Mouse (Mus musculus) hindbrain, embryonic 13.5 days (tissue): Measurements from ENCODE around the gene Ublcp1. TPM values are rescaled to one million over a fixed set of nuclear protein-coding genes. Genes with fewer than 3 reads are reported as not detected.
"Not testable (repeated sequence)": the region's sequence is repeated elsewhere in the genome, so short reads cannot be mapped to it uniquely, and the experiment has no call there.

Experiments used
- ATAC-seq: fragments of 200-750 bp; cut with Nextera tagmentation; 2 replicates; pipeline ENCODE4 v1.8.0; 2017; ENCODE audit warnings: moderate TSS enrichment; ENCODE audit not compliant: low FRiP score
- H3K27ac ChIP-seq: fragments of 300-500 bp; sonication (generic); 2 replicates; pipeline ENCODE4 v1.5.1; 2015; ENCODE audit warnings: inconsistent platforms, mild to moderate bottlenecking, moderate library complexity
- H3K27me3 ChIP-seq: fragments of 300-500 bp; sonication (generic); 2 replicates; pipeline ENCODE4 v1.6.1; 2015; ENCODE audit warnings: mild to moderate bottlenecking, inconsistent platforms
- H3K36me3 ChIP-seq: fragments of 300-500 bp; sonication (generic); 2 replicates; pipeline ENCODE4 v1.6.1; 2015; ENCODE audit warnings: mild to moderate bottlenecking, inconsistent platforms
- H3K4me1 ChIP-seq: fragments of 300-500 bp; sonication (generic); replicated peaks from 2 replicates; pipeline ENCODE4 v1.6.1; 2015; ENCODE audit warnings: inconsistent platforms
- H3K4me2 ChIP-seq: fragments of 300-500 bp; sonication (generic); 2 replicates; pipeline ENCODE4 v1.6.1; 2015; ENCODE audit warnings: inconsistent platforms, mild to moderate bottlenecking, moderate library complexity
- H3K4me3 ChIP-seq: fragments of 300-500 bp; sonication (generic); 2 replicates; pipeline ENCODE4 v1.5.1; 2015; ENCODE audit warnings: mild to moderate bottlenecking, inconsistent platforms
- H3K9ac ChIP-seq: fragments of 300-500 bp; sonication (generic); 2 replicates; pipeline ENCODE4 v1.6.1; 2015; ENCODE audit warnings: mild to moderate bottlenecking, inconsistent platforms
- H3K9me3 ChIP-seq: fragments of 300-500 bp; sonication (generic); 2 replicates; pipeline ENCODE4 v1.6.1; 2016; ENCODE audit warnings: inconsistent platforms
- WGBS: fragments of 180-500 bp; shearing (Covaris S2); methylation state at CpG from one replicate; pipeline ENCODE4 v1.1.7; 2015; 5-methylcytosine and 5-hydroxymethylcytosine counted together
- polyA plus RNA-seq: library from polyadenylated mRNA; unstranded; fragments of >200 nt; fragmentation: Nextera tagmentation; extraction: Ambion mirVana; gene quantifications from 2 replicates; pipeline ENCODE4 v1.2.1, GENCODE M21; 2015

The Ublcp1 gene
- polyA plus RNA-seq, 1 experiment from 2014 or later = 60.1 TPM

GRCm38 (mm10) chr11:44478382-44478781 is 8.1 kb upstream of the Ublcp1 start:
- Histone ChIP-seq H3K36me3 (no peaks in the 10 kb centered on the region), H3K27ac (no peak overlapping the region), H3K9me3 (no peaks in the 10 kb centered on the region), H3K4me3 (no peak overlapping the region), H3K9ac (no peak overlapping the region), H3K4me1 (no peaks in the 10 kb centered on the region), H3K27me3 (no peaks in the 10 kb centered on the region), H3K4me2 (no peak overlapping the region)
- WGBS = 87% methylated on average over 4 of the region's 4 CpGs
- no peak for ATAC-seq

- Histone ChIP-seq H3K9ac (no peak overlapping the region), H3K27ac (no peak overlapping the region), H3K4me2 (no peak overlapping the region), H3K36me3 (no peaks in the 10 kb centered on the region), H3K4me3 (no peak overlapping the region), H3K9me3 (no peaks in the 10 kb centered on the region), H3K27me3 (no peaks in the 10 kb centered on the region), H3K4me1 (peaks cover 4% of the 10 kb centered on the region)
- no peak for ATAC-seq
- WGBS = 91% methylated on average over 2 of the region's 2 CpGs
Observed at GRCm38 (mm10) chr11:44476445-44476844, 6.1 kb upstream of the Ublcp1 start.

DNA sequence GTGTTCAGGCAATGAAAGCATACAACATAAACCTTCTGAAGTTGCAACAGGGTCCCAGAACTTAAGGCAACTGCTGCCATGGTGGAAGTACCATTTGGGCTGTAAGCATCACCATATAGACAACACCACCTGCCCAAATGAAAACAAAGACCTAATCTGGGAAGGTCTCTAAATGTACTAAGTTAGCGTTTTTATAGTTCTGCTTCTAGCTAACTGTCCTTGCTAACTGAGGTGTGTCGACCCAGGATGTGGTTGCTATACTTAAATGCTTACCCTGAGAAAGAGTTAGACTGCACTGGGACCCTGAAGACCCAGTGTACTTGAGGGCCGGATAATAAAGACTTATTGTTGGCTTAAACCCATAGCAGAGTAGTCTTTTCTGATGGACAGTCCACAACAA is 5.2 kb upstream of the Ublcp1 start:
- no peak overlapping the region for H3K9ac ChIP-seq
- H3K4me3 ChIP-seq = no peak overlapping the region
- no peak overlapping the region for H3K4me2 ChIP-seq
- 77% methylated on average over 3 of the region's 3 CpGs for WGBS
- no peak for ATAC-seq
- no peaks in the 10 kb centered on the region for H3K27me3 ChIP-seq
- no peak overlapping the region for H3K27ac ChIP-seq
- H3K9me3 ChIP-seq = no peaks in the 10 kb centered on the region
- no peaks in the 10 kb centered on the region for H3K36me3 ChIP-seq
- H3K4me1 ChIP-seq = peaks cover 10% of the 10 kb centered on the region

DNA sequence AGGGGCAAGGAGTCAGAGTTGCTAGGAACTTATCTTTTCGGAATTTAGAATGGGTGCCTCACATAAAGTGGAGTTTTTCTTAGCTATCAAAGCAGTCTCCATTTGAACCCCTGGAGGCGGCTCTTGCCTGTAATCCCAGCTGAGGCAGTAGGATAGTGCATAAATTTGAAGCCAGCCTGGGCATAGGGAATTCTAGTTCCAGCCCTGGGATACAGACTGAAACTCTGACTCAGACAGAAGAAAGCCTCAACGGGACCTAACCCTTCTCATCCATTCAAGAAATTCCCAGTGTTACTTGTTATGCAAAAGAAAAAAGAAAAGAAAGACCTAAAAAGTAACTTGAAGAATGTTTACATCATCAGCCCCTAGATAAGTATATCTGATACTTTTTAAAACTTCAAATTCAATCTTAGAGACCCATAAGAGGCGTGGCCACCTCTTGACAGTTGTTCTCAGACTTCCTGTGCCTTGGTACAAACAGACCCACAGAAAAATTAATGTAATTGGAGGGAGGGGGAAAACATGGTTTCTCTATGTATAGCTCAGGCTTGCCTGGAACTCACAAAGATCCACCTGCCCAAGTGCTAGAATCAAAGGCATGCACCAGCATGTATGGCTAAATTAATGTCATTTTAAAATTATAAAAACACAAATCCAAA is 1.2 kb upstream of the Ublcp1 start:
- no peaks in the 10 kb centered on the region for H3K36me3 ChIP-seq
- WGBS = 33% methylated on average over 4 of the region's 4 CpGs

GRCm38 (mm10) chr11:44469646-44470431 is 459 bp downstream of the Ublcp1 start:
- Histone ChIP-seq H3K4me2 (peak overlapping the region; percentile 87), H3K36me3 (peaks cover 13% of the 10 kb centered on the region), H3K9me3 (no peaks in the 10 kb centered on the region), H3K4me3 (peak overlapping the region; percentile 93), H3K27me3 (no peaks in the 10 kb centered on the region), H3K4me1 (peaks cover 23% of the 10 kb centered on the region), H3K27ac (peak overlapping the region; percentile 89), H3K9ac (peak overlapping the region; percentile 97)
- WGBS = 2% methylated on average over 59 of the region's 59 CpGs
- ATAC-seq = peak; percentile 86

More for the DNA sequence above, 1.2 kb upstream of the Ublcp1 start:
- no peaks in the 10 kb centered on the region for H3K27me3 ChIP-seq
- H3K27ac ChIP-seq = peak overlapping the region; percentile 89
- H3K9me3 ChIP-seq = no peaks in the 10 kb centered on the region
- peaks cover 23% of the 10 kb centered on the region for H3K4me1 ChIP-seq
- peak overlapping the region; percentile 93 for H3K4me3 ChIP-seq
- no peak for ATAC-seq
- H3K9ac ChIP-seq = peak overlapping the region; percentile 97
- peak overlapping the region; percentile 87 for H3K4me2 ChIP-seq

DNA sequence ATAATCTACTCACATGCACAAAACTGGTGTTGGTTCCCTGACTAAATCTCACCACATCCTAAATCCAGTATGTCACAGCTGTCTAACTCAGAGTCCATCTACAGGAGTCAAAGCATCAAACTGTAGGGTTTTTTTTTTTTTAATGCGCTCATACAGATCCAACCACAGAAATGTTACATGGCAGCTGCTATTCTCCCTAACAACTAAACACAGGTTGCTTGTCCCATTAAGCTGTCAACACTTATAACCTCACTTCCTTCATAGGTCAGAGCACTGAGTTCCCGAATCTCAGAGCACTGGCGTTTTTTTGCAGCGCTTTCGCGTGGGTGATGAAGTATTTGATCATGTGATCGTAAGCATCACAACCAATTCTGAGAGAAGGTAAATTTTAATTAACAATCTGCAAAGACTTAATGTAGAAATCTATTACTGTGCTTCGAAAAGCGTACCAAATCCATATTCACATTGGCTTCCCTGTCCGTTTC is 1.9 kb downstream of the Ublcp1 start:
- Histone ChIP-seq H3K9me3 (no peaks in the 10 kb centered on the region), H3K27ac (no peak overlapping the region), H3K9ac (no peak overlapping the region), H3K36me3 (peaks cover 19% of the 10 kb centered on the region), H3K4me2 (no peak overlapping the region), H3K4me1 (peaks cover 23% of the 10 kb centered on the region), H3K27me3 (no peaks in the 10 kb centered on the region), H3K4me3 (no peak overlapping the region)
- no peak for ATAC-seq
- 94% methylated on average over 10 of the region's 10 CpGs for WGBS

- 91% methylated on average over 6 of the region's 6 CpGs for WGBS
Observed at GRCm38 (mm10) chr11:44466949-44467442, 3.3 kb downstream of the Ublcp1 start.

GRCm38 (mm10) chr11:44461493-44461892 is 8.8 kb downstream of the Ublcp1 start:
- Histone ChIP-seq H3K9me3 (no peaks in the 10 kb centered on the region), H3K27me3 (no peaks in the 10 kb centered on the region), H3K4me3 (no peak overlapping the region), H3K9ac (no peak overlapping the region), H3K4me2 (no peak overlapping the region), H3K27ac (no peak overlapping the region), H3K4me1 (no peaks in the 10 kb centered on the region), H3K36me3 (peaks cover 63% of the 10 kb centered on the region)
- 87% methylated on average over 6 of the region's 6 CpGs for WGBS
- no peak for ATAC-seq

More at GRCm38 (mm10) chr11:44466949-44467442, 3.3 kb downstream of the Ublcp1 start:
- ATAC-seq = no peak
- H3K36me3 ChIP-seq = peaks cover 19% of the 10 kb centered on the region
- H3K27ac ChIP-seq = no peak overlapping the region
- H3K4me3 ChIP-seq = no peak overlapping the region
- H3K4me1 ChIP-seq = peaks cover 23% of the 10 kb centered on the region
- H3K27me3 ChIP-seq = no peaks in the 10 kb centered on the region
- H3K9me3 ChIP-seq = no peaks in the 10 kb centered on the region
- no peak overlapping the region for H3K4me2 ChIP-seq
- no peak overlapping the region for H3K9ac ChIP-seq

- no peak overlapping the region for H3K27ac ChIP-seq
- H3K4me2 ChIP-seq = no peak overlapping the region
- no peaks in the 10 kb centered on the region for H3K9me3 ChIP-seq
- H3K9ac ChIP-seq = no peak overlapping the region
- no peak overlapping the region for H3K4me3 ChIP-seq
- H3K27me3 ChIP-seq = no peaks in the 10 kb centered on the region
- WGBS = 62% methylated on average over 2 of the region's 2 CpGs
- H3K4me1 ChIP-seq = no peaks in the 10 kb centered on the region
- peaks cover 32% of the 10 kb centered on the region for H3K36me3 ChIP-seq
- ATAC-seq = no peak
Observed at GRCm38 (mm10) chr11:44453423-44453822, 16.9 kb downstream of the Ublcp1 start.

DNA sequence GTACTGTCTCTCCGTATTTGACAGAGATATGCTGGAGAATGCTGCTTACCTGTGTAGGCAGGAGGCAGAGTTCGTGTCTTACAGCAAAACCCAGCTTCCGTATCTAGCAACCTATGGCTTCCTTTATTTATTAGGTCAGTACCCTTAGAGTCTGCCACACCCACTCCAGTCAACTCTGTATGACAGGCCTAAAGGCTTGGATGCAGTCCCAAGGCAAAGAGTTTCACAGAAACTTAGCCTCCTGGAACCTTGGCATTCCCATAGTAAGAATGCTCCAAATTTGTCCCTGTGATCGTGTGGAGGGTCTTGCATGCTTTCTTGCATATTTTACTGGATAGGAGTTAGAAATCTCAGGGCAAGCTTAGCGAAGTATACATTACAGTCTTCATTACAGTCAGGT is 18.3 kb downstream of the Ublcp1 start:
- H3K27ac ChIP-seq, H3K9me3 ChIP-seq, H3K4me1 ChIP-seq, H3K9ac ChIP-seq, H3K4me3 ChIP-seq, H3K4me2 ChIP-seq, H3K27me3 ChIP-seq, ATAC-seq: not testable (repeated sequence)
- 93% methylated on average over 5 of the region's 5 CpGs for WGBS
- H3K36me3 ChIP-seq = peaks cover 21% of the 10 kb centered on the region

GRCm38 (mm10) chr11:44451046-44451445 is 19.3 kb downstream of the Ublcp1 start:
- Histone ChIP-seq H3K4me1 (no peaks in the 10 kb centered on the region), H3K27me3 (no peaks in the 10 kb centered on the region), H3K27ac (no peak overlapping the region), H3K4me3 (no peak overlapping the region), H3K9ac (no peak overlapping the region), H3K9me3 (no peaks in the 10 kb centered on the region), H3K4me2 (no peak overlapping the region), H3K36me3 (peaks cover 13% of the 10 kb centered on the region)
- ATAC-seq = no peak

- no peak overlapping the region for H3K4me2 ChIP-seq
- no peaks in the 10 kb centered on the region for H3K9me3 ChIP-seq
- 94% methylated on average over 6 of the region's 6 CpGs for WGBS
- H3K27ac ChIP-seq = no peak overlapping the region
- H3K9ac ChIP-seq = no peak overlapping the region
- no peaks in the 10 kb centered on the region for H3K27me3 ChIP-seq
- ATAC-seq = no peak
- H3K36me3 ChIP-seq = no peaks in the 10 kb centered on the region
- H3K4me3 ChIP-seq = no peak overlapping the region
- H3K4me1 ChIP-seq = no peaks in the 10 kb centered on the region
Observed at GRCm38 (mm10) chr11:44437786-44438185, 32.5 kb downstream of the Ublcp1 start.
